Mouse (Mus musculus) cerebellum, adult 11-12 months (tissue): ENCODE measurements around the gene Ttc30a2.
"Not testable (repeated sequence)": the region's sequence is repeated elsewhere in the genome, so short reads cannot be mapped to it uniquely, and the experiment has no call there.

Experiments used
- DNase-seq: peaks from one replicate; pipeline ENCODE4 v3.0.0; 2022

Gene Ttc30a2

GRCm38 (mm10) chr2:75977752-75978368 lies at the start of gene Ttc30a2:
Gene Ttc30a2, minus strand, starts transcription at chr2:75978170.
- DNase-seq, result not testable (repeated sequence)

DNA sequence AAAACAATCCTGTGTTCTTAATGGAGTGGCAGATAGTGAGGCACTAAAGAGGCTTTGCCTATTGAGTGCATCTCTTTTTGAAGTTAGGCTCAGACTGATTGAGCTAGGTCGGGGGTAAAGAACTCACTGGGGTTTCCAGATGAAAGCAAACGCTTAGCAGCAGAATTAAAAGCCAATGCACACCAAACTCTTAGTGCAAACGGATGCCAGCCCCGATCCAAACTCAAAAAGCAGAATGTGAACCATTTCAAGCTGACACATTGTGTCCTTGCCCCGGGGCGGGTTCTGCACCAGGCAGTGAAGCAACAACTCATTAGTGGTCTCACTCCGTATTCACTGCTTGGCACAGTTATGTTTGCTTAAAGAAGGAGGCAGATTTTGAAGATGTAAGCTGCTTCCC lies 38.9 kb upstream of the Ttc30a2 start:
- no peak for DNase-seq

GRCm38 (mm10) chr2:76016136-76016535 lies 38.2 kb upstream of the Ttc30a2 start:
- no peak for DNase-seq

DNA sequence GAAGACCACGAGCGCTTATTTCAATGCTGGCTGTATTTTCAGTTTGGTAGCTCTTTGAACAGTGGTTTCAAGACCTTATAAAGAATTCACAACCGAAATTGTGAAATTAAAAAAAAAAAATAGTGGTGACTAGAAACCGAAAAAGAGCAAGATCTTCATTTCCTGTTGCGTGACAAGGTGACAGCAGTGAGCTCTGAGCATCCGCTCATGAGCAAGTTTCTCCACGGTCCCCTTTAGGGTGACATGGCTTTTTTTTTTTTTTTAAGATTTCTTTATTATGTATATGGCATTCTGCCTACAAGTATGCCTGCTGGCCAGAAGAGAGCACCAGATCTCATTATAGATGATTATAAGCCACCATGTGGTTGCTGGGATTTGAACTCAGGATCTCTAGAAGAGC lies 37.5 kb upstream of the Ttc30a2 start:
- no peak for DNase-seq

DNA sequence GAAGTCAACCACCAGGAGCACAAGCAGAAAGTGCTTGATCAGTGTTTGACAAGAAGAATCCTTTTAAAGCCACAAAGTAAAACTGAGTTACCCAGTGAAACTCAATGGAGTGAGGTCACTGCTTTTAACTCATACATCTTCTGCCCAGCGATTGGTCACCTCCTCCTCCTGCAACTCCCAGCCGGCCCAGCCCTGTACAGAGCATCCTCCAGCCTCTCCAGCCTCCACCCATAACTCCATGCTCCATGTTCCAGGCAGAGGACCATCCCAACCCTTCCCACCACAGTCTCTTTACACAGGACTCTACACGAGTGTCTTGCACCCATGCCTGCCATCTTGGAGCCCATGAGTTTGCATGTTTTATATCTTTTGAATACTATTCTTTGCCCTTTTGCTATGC lies 36.7 kb upstream of the Ttc30a2 start:
- no peak for DNase-seq

DNA sequence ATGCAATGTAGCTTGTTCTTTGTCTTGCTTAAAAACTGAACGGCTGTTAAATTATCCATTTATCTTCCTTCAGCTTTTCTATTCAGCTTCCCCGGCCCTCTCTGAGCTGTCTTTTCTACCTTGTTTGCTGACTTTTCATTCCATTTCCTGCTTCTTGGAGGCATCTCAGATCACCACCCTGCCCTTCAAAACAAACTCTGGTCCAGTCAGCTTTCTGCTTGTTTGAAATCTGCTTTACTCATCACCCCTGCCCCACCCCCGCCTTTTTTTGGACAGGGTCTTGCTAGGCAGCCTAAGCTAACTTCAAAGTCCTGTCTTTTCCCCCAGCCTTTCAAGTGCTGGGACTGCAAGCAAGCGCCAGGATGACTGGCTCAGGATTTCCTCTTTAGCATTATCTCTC lies 28.2 kb upstream of the Ttc30a2 start:
- DNase-seq, result no peak

GRCm38 (mm10) chr2:76002899-76003298 lies 24.9 kb upstream of the Ttc30a2 start:
- DNase-seq, result no peak

DNA sequence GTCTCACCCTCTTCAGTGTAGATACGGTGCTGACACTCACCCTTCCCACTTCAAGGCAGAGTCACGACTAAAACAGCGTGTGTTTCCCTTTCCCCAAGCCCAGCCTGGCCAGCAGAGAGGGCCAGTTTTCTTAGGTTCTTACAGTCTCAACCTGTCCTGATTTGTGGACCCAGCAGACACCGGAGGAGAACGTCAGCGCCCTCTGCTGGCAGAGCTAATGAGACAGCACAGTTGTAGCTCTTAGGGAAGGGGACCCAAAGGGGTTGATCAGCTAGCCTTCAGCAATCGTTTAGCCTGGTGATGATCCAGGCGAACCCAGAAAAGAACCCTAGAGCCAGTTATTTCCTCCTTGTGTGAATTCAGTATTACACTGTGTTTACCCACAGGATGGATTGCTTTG lies 23.4 kb upstream of the Ttc30a2 start:
- no peak for DNase-seq

- DNase-seq, result no peak
These were observed 21.7 kb upstream of the Ttc30a2 start for GRCm38 (mm10) chr2:75999636-76000035.

GRCm38 (mm10) chr2:75998692-75999091 lies 20.7 kb upstream of the Ttc30a2 start:
- peak; percentile 72 for DNase-seq

DNA sequence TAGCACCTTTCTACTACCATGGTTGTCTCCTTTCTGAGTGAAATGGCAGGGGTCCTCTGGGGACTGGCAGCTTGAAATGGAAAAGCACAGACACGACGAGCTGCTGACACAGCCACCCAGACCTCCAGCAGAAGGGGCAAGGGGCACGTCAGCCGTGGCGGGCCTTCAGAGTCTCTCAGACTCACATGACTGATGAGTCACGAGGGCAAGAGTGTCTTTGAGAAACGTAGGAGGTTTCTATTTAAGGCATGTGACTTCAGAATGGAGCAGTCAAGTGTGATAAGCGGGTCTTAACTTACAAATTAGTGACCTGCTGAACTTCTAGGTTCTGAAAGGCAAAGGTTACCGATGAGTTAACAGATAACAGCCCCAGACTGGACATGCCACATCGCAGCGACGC lies 19.8 kb upstream of the Ttc30a2 start:
- no peak for DNase-seq

- no peak for DNase-seq
These were observed 16.9 kb upstream of the Ttc30a2 start for GRCm38 (mm10) chr2:75994841-75995240.

DNA sequence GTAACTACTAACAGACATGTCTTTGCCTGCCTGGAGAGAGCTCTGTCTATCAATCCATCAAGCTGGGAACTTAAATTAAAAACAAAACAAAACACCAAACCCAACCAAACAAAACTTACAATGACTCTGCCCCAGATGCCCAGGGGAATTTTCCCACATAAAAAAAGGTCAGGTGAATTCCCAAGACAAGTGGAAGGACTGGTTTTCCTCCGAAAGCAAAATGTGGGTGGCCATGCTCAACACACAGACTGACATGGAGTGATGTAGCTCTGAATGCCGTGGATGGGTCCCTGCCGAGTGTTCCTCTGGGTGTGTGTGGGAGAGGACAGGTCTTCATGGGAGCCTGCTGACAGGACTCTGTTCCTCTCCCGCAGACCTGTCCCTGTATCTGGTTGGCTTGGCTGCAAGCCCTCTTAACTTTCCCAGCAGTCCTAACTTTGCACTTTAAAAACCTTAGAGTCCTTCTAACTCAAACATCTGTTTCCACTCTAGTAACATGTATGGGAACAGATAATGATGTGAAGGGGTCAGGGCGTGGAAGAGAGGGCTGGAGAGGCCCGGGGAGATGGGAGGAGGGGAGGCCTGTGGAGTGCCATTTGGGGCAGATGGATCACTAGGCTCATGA lies 13.7 kb upstream of the Ttc30a2 start:
- DNase-seq, result no peak

- peak; percentile 31 for DNase-seq
These were observed 13.0 kb upstream of the Ttc30a2 start for GRCm38 (mm10) chr2:75990885-75991539.

- DNase-seq, result no peak
These were observed 11.7 kb upstream of the Ttc30a2 start for GRCm38 (mm10) chr2:75989694-75990093.

GRCm38 (mm10) chr2:75988779-75989363 lies 10.9 kb upstream of the Ttc30a2 start:
- DNase-seq, result no peak

DNA sequence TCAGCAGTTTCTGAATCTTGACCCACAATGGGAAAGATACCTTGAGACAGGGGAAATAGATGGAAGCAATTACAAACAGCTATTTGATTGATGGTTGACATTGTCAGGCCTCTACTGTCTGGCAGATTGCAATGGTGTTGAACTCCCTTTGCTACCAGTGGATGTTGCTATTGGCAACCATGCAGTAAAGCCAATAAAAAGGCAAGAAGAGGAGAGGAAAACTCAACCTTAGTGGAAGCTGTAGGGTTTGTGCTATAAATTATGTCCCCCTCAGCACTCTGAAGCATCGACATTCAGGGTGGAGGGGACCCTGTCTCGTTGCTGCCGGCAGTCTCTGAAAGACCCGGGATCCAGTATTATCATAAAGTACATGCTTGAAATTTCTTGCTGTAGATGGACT lies 10.4 kb upstream of the Ttc30a2 start:
- no peak for DNase-seq

DNA sequence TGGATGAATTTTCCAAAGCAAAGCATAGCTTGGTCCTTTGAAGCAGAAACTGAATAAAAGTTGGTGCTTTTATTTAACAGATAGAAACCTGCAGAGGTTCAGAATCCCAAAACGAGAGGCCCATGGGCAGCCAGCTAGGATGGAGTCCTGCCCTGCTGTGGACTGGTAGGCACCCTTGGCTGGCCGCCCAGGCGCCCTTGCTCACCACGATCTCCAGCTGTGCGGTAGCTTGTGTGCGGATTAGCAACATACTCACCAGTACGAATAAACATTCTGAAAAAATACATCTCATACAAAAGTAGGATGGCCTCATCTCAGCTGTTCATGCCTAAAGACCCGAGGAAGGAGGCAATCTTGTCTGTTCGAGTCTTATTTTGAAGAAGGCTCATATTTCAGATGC lies 9.8 kb upstream of the Ttc30a2 start:
- DNase-seq, result no peak

DNA sequence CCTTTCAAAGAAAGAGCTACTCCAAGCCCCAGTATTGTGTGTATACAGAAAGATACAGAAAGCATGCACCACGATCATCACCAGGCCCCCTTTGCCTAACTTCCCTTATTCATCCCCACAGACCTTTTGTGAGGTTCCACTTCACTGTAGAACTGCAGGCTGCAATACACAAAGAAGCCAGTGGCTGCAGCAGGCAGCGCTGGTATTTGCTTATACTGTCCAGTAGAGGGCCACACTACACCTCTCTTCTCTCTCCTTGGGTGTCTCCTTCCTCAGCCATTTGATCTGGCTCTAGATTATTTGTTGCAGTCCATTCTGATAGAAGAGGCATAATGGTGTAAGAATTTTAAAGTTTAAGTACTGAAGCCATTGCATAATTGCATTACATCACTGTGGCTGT lies 7.2 kb upstream of the Ttc30a2 start:
- DNase-seq, result peak; percentile 52

DNA sequence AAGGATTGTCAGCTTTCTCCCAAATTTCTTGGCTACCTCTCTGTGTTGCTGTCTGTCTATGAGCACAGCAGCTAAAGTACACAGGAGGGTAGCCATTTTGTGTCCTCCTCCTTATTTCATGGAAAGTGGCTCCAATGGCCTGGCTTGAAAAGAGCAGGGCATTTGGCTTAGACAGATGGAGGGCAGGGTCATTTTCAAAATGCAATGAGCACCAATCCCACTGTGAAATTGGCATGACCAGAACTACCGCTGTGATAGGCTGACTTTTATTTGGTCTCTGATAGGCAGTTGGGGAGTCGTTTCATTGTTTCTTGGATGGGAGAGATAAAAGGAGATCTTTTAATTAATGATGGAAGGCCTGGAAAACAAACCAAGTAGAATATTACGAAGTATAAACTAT lies 5.9 kb upstream of the Ttc30a2 start:
- no peak for DNase-seq

DNA sequence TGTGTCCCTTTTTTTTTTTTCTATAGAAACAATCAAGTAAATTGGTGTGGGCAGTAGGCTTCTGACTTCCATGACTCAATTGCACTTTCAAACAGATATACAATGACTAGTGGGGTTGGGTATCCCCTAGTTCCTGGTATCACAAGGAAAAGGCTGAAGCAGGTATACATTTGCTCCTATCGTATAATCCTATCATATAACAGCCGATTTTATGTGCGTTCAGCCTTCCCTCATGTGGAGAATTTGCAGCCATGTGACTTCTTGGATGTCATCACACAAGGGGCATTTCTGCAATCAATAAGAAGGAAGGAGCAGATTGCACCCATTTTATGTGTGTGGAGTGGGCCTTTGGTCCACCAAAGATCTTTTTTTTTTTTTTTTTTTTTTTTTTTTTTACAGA lies 5.1 kb upstream of the Ttc30a2 start:
- no peak for DNase-seq

DNA sequence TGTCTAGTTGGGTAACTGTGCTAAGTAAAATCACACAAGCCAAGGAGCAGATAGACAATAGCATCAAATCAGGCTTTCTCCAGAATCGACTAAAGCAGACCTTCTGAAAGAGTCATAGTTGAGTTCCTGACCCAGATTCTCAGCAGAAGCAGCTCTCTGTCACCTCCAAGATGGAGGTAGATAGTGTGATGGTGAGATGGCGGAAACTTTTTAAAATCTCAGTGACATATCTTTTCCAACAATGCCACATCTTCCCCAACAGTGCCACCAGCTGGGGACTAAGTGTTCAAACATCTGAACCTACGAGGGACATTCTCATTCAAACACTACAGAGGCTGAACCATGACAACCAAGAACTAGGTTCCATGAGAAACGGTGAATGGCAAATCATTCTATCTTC lies 4.7 kb upstream of the Ttc30a2 start:
- no peak for DNase-seq

- peak; percentile 72 for DNase-seq
These were observed 3.6 kb upstream of the Ttc30a2 start, which contains the start of gene Ttc30a1 for GRCm38 (mm10) chr2:75981440-75982081. Gene Ttc30a1, minus strand, starts transcription at chr2:75981967.
